Mouse (Mus musculus) hindbrain, postnatal 0 days (tissue): ENCODE results near the gene Syne4. TPM values are rescaled to one million over a fixed set of nuclear protein-coding genes. Genes with fewer than 3 reads are reported as not detected.

Experiments used
- ATAC-seq: fragments of 200-750 bp; cut with Nextera tagmentation; 2 replicates; pipeline ENCODE4 v1.8.0; 2017; ENCODE audit warnings: mild to moderate bottlenecking, moderate TSS enrichment, moderate library complexity
- DNase-seq: peaks from one replicate; pipeline ENCODE4 v3.0.0-alpha.2; 2015; ENCODE audit warnings: low spot score
- H3K27ac ChIP-seq: fragments of 300-500 bp; sonication (generic); 2 replicates; pipeline ENCODE4 v1.5.1; 2014; ENCODE audit warnings: mild to moderate bottlenecking
- H3K27me3 ChIP-seq: fragments of 300-500 bp; sonication (generic); 2 replicates; pipeline ENCODE4 v1.6.1; 2014; ENCODE audit warnings: low read length, mixed read lengths; ENCODE audit not compliant: insufficient read depth
- H3K36me3 ChIP-seq: fragments of 300-500 bp; sonication (generic); 2 replicates; pipeline ENCODE4 v1.6.1; 2014; ENCODE audit warnings: low read length, mixed read lengths; ENCODE audit not compliant: insufficient read depth
- H3K4me1 ChIP-seq: fragments of 300-500 bp; sonication (generic); 2 replicates; pipeline ENCODE4 v1.6.1; 2014; ENCODE audit warnings: antibody characterized with exemption, low read length, mixed read lengths; ENCODE audit not compliant: insufficient read depth
- H3K4me2 ChIP-seq: fragments of 300-500 bp; sonication (generic); 2 replicates; pipeline ENCODE4 v1.6.1; 2014; ENCODE audit warnings: low read depth, mild to moderate bottlenecking, low read length, moderate library complexity, mixed read lengths
- H3K4me3 ChIP-seq: fragments of 300-500 bp; sonication (generic); 2 replicates; pipeline ENCODE4 v1.5.1; 2014; ENCODE audit warnings: low read length
- H3K9ac ChIP-seq: fragments of 300-500 bp; sonication (generic); replicated peaks from 2 replicates; pipeline ENCODE4 v1.6.1; 2014; ENCODE audit warnings: mild to moderate bottlenecking, low read length, moderate library complexity, mixed read lengths
- H3K9me3 ChIP-seq: fragments of 300-500 bp; sonication (generic); 2 replicates; pipeline ENCODE4 v1.6.1; 2016; ENCODE audit warnings: low read length, mixed read lengths
- CTCF ChIP-seq: IDR thresholded peaks from 2 replicates; pipeline ENCODE4 v1.5.1; 2016; ENCODE audit warnings: antibody characterized with exemption, control low read depth, low read depth
- WGBS: fragments of 180-500 bp; shearing (Covaris S2); extraction: QIAGEN DNeasy Blood & Tissue Kit; methylation state at CpG from one replicate; pipeline ENCODE4 v1.1.7; 2014; 5-methylcytosine and 5-hydroxymethylcytosine counted together
- polyA plus RNA-seq: library from polyadenylated mRNA; unstranded; fragments of >200 nt; fragmentation: Nextera tagmentation; extraction: Ambion mirVana; gene quantifications from 2 replicates; pipeline ENCODE4 v1.2.1, GENCODE M21; 2015
- total RNA-seq: library from RNA; depleted of rRNA; stranded (reverse); fragments of >200 nt; gene quantifications from 2 replicates; pipeline ENCODE4 v1.2.3, GENCODE M21; 2014

Syne4 gene
- total and polyA plus RNA-seq, 2 experiments from 2014 or later: 12.6 to 16.5 TPM

DNA sequence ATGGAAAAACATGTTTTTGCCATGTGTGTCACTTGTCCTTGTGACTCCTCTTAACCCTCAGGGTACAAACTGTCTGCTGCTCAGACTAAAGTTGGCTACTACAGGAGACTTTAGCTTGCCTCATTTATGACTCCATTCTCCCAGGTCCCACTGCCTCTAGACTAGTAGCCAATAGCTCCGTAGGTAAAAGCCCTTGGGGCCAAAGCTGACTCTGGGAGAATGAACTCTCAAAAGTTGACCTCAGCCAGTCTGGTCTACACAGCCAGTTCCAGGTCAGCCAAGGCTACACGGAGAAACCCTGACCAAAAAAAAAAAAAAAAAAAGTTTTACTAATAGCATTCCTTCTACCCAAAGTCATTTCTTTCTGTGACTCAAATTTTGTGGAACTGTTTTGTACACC is 35.7 kb upstream of the Syne4 start:
- TF ChIP-seq CTCF: no peak
- Histone ChIP-seq H3K36me3 (no peaks in the 10 kb centered on the region), H3K4me2 (no peak overlapping the region), H3K27me3 (no peaks in the 10 kb centered on the region), H3K9ac (no peak overlapping the region), H3K9me3 (no peaks in the 10 kb centered on the region), H3K4me1 (no peaks in the 10 kb centered on the region), H3K27ac (no peak overlapping the region), H3K4me3 (no peak overlapping the region)
- no peak for DNase-seq
- WGBS: 67% methylated on average over 2 of the region's 2 CpGs
- ATAC-seq: no peak

DNA sequence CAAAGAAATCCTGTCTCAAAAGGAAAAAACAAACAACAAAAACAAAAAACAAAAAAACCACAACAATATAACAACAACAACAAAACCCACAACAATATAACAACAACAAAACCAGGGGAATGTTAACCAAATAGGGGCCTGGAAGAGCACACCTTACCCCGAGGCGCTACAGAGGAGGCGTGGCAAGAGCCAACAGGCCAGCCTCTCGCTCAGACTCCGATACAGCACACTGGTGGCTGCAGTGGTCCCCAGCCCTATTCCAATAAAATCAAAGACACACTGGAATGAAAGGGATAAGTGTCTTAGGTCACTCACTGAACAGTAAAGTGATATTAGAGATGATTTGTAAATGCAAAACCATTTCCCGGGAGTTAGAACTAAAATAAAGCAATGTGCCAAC is 35.1 kb upstream of the Syne4 start:
- TF ChIP-seq CTCF: no peak
- Histone ChIP-seq H3K4me2 (peak overlapping the region; percentile 95), H3K36me3 (no peaks in the 10 kb centered on the region), H3K27ac (no peak overlapping the region), H3K9ac (peak overlapping the region; percentile 46; the same call in 1 of the 2 replicates), H3K9me3 (no peaks in the 10 kb centered on the region), H3K27me3 (no peaks in the 10 kb centered on the region), H3K4me1 (no peaks in the 10 kb centered on the region), H3K4me3 (peak overlapping the region; percentile 76)
- ATAC-seq (no peak), DNase-seq (no peak)
- WGBS: under 1% methylated on average over 6 of the region's 6 CpGs

DNA sequence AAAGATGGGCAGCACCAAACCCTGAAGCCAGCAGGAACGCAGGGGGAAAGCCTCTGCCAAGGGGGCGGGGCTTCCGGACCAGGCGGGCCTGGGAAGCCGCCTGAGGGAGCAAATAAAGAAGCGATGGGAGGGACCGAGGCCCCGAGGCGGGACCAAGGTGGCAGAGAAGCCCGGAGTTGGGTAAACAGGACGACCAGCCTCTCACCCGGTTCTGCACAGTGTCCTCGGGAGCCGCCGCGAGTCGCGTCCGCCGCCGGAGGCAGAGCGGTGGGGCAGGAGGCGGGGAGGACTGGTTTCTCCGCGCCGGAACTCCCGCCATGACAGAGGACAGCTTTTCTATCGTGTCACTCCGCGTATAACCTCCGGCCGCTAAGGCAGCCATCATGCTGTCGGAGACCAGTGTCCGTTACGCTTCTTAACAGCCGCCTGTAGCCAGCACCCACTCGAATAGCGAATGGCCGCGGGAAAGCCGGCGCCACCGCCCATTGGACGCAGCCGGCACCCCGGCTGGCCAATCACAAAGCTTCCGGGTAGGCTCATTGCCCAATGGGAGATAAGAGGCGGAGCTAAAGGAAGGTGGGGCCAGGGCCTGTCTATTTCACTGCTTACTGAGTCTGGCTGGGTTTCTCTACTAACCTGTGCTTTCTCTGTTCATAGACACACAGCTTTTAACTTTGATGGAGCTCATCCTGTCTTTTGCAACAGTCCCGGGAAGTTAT is 34.5 kb upstream of the Syne4 start, which contains the start of the genes Thap8 and Wdr62:
TSS of gene Thap8 (plus strand) at position 144 of the 719 bp plus-strand sequence.
TSS of gene Wdr62 (minus strand) at position 469 of the 719 bp plus-strand sequence.
- H3K27me3 ChIP-seq: no peaks in the 10 kb centered on the region
- peak within 1 kb of the TSS; percentile 76 for H3K4me3 ChIP-seq
- H3K36me3 ChIP-seq: no peaks in the 10 kb centered on the region
- peak within 1 kb of the TSS; percentile 54 for H3K9ac ChIP-seq
- peak within 1 kb of the TSS; percentile 95 for H3K4me2 ChIP-seq
- no peaks in the 10 kb centered on the region for H3K4me1 ChIP-seq
- TF ChIP-seq CTCF: no peak
- no peaks in the 10 kb centered on the region for H3K9me3 ChIP-seq
- DNase-seq (peak; percentile 97), ATAC-seq (peak; percentile 97)
- peak within 1 kb of the TSS; percentile 96 for H3K27ac ChIP-seq
- WGBS: under 1% methylated on average over 48 of the region's 49 CpGs

DNA sequence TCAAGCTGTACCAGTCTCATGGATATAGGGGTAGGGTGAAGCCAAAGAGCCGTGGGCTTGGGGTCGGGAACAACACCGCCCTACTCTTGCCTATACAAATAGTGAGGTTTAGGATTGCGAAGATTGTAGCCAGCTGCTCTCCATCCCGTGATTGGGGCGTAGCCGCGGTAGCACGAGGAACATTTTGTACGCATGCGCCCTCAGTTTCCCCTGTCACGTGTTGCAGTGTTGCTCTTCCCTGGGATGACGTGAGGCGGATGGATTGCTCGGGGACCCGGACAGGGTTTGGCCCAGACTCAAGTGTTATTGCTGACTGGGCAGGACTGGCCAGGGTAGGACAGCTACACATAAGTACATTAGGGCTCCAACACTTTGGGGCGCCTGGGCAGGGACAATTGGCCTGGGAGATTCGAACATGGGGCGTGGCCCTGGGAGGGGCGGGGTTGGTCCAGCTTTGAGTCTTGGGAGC is 33.9 kb upstream of the Syne4 start:
- Histone ChIP-seq H3K27ac (peak overlapping the region; percentile 96), H3K36me3 (no peaks in the 10 kb centered on the region), H3K4me3 (peak overlapping the region; percentile 76), H3K27me3 (no peaks in the 10 kb centered on the region), H3K4me2 (peak overlapping the region; percentile 95), H3K9ac (peak overlapping the region; percentile 54), H3K4me1 (no peaks in the 10 kb centered on the region), H3K9me3 (no peaks in the 10 kb centered on the region)
- no peak for TF ChIP-seq CTCF
- DNase-seq (peak; percentile 95), ATAC-seq (peak; percentile 87)
- WGBS: 1% methylated on average over 20 of the region's 20 CpGs

DNA sequence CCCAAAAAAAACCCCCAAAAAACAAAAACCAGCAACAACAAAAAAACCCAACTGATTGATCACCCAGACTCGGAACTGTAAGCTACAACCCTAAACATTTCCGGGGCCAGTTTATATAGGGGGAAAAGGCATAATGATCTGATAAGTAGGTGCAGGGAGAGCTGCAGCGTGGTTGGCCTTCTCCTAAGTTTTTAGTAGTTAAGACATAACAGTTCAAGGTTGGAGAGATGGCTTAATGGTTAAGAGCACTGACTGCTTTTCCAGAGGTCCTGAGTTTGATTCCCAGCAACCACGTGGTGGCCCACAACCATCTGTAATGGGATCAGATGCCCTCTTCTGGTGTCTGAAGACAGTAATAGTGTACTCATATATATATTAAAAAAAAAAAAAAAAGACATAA is 33.1 kb upstream of the Syne4 start:
- DNase-seq: no peak
- H3K9me3 ChIP-seq: no peaks in the 10 kb centered on the region
- H3K4me2 ChIP-seq: peak overlapping the region; percentile 95; the same call in 1 of the 2 replicates
- no peaks in the 10 kb centered on the region for H3K36me3 ChIP-seq
- no peak for TF ChIP-seq CTCF
- H3K4me1 ChIP-seq: no peaks in the 10 kb centered on the region
- 0 out of 2 replicates have a peak overlapping the region, but pooled peaks have one; percentile 96 for H3K27ac ChIP-seq
- WGBS: 77% methylated on average over 4 of the region's 4 CpGs
- no peak for ATAC-seq
- no peaks in the 10 kb centered on the region for H3K27me3 ChIP-seq
- H3K9ac ChIP-seq: no peak overlapping the region; the same call in 1 of the 2 replicates
- peak overlapping the region; percentile 76; the same call in 1 of the 2 replicates for H3K4me3 ChIP-seq

DNA sequence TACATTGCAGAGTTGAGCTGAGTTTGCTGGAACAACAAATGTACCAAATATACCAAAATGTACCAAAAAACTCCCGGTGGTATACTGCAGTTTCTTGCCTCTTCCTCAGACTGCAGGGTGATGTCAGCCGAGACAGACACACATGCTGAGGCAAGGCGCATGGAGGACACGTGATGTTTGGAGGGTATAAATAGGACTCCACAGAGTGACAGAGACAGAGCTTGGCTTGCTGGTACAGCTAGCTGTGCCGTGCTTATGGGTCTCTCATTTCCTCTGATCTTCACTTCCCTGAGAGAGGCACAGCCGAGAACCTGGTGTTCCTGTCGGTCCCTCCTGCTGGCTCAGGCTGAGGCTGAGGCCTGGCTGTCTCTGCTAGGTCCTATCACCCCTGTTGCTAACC is 31.9 kb upstream of the Syne4 start:
- H3K9me3 ChIP-seq: no peaks in the 10 kb centered on the region
- no peak overlapping the region for H3K27ac ChIP-seq
- H3K9ac ChIP-seq: no peak overlapping the region
- no peaks in the 10 kb centered on the region for H3K27me3 ChIP-seq
- TF ChIP-seq CTCF: no peak
- ATAC-seq: no peak
- no peak for DNase-seq
- H3K4me3 ChIP-seq: no peak overlapping the region
- no peaks in the 10 kb centered on the region for H3K36me3 ChIP-seq
- no peak overlapping the region for H3K4me2 ChIP-seq
- 81% methylated on average over 7 of the region's 7 CpGs for WGBS
- no peaks in the 10 kb centered on the region for H3K4me1 ChIP-seq
